Mouse (Mus musculus) stomach, postnatal 0 days (tissue): ENCODE measurements at regions not wholly inside any gene's neighbourhood (a gene's known extent, or its start where the extent isn't known, plus 50 kb on each side); places are given as distances from the start of the nearest gene placed in this dataset.

Experiments
- CTCF ChIP-seq: IDR thresholded peaks from 2 replicates; pipeline ENCODE4 v1.5.1; 2016; ENCODE audit warnings: antibody characterized with exemption, low read depth, mild to moderate bottlenecking, moderate library complexity
- EP300 ChIP-seq: optimal IDR thresholded peaks from 2 replicates; pipeline ENCODE3; 2016; ENCODE audit warnings: antibody characterized with exemption

DNA sequence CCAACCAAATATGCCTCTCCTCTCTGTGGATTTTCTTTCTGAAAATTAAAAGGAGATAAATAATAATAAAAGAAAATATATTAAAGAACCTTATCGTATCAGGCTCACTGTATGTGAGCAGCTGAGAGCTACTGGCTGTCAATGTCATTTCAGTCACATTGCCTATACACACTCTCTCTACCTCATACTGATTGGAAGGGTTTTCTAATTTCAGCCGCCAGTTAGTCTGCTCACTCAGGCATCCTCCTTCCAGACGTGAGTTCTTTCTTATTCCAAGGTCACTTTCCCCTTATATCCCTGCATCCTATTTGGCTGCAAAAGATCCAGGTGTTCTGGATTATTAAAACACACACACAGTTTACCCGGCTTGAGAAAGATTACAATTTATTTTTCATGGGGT lies 286.2 kb downstream of the Cenpc1 start:
- no peak for TF ChIP-seq CTCF
- TF ChIP-seq EP300: no peak
